Mouse (Mus musculus): ENCODE results near the gene Baz2a.
"Not testable (repeated sequence)": the region's sequence is repeated elsewhere in the genome, so short reads cannot be mapped to it uniquely, and the experiment has no call there.

The Baz2a gene

DNA sequence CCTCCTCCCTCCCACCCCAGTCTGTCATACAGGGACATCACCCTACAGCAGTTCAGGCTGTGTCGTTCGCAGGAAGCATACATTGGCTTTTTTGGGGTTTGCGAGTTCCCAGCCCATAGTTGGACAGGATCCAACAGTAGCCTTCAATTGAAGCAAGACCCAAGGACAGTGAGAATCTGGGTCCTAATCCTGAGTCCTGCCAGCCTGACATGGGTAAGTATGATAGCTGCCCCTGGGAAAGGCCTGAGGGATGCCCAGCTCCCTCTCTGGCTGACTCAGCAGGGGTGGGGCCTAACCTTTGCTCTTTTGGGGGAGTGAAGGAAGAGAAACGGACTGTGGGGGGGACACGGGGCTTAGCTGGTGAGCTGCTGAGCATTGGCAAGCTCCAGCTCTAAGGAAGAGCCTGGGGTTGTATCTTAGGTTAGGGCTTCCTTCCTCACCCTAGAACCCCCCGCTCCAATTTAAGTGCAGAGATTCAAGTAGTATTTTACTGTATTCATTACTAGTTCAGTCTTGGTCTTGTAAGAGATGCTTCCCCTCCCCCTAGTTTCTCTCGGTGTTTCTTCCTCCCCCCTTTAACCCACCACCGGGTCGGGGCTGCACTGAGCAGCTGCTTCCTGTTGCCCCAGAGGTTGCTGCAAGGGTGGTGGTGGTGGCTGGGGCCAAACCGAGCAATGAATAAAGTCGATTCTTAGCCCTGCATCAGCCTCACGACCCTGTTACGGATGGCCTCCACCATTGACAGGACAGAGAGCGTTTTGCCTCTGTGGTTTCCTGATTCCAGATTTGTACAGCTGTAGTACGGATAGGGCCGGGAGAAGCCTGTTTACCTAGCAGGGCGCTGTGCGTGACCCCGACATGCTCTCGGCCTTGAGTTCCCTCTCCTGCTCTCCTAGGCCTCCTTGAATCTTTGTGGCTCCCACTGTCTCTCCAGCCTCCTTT is at the start of gene Baz2a:
Baz2a (plus strand) TSS at position 14 of the 942 bp plus-strand sequence.
- peak; percentile 49 to 61 for DNase-seq

DNA sequence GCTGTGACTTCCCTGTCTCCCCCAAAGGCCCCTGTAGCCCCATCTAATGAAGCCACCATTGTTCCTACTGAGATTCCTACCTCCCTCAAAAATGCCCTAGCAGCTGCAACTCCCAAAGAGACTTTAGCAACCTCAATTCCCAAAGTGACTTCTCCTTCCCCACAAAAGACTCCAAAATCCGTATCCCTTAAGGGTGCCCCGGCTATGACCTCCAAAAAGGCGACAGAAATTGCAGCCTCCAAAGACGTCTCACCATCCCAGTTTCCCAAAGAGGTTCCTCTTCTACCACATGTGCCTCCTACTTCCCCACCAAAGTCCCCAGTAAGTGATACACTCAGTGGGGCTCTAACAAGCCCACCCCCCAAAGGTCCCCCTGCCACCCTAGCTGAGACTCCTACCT is 49.7 kb upstream of the Baz2a start:
- no peak for DNase-seq

DNA sequence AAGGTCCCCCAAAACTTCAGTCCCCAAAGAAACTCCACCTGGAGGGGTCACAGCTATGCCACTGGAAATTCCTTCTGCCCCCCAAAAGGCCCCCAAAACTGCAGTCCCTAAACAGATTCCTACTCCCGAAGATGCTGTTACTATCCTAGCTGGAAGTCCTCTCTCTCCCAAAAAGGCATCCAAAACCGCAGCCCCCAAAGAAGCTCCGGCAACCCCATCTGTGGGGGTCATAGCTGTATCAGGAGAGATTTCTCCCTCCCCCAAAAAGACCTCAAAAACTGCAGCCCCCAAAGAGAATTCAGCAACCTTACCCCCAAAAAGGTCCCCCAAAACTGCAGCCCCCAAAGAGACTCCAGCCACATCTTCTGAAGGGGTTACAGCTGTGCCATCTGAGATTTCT is 48.9 kb upstream of the Baz2a start:
- DNase-seq, result no peak

DNA sequence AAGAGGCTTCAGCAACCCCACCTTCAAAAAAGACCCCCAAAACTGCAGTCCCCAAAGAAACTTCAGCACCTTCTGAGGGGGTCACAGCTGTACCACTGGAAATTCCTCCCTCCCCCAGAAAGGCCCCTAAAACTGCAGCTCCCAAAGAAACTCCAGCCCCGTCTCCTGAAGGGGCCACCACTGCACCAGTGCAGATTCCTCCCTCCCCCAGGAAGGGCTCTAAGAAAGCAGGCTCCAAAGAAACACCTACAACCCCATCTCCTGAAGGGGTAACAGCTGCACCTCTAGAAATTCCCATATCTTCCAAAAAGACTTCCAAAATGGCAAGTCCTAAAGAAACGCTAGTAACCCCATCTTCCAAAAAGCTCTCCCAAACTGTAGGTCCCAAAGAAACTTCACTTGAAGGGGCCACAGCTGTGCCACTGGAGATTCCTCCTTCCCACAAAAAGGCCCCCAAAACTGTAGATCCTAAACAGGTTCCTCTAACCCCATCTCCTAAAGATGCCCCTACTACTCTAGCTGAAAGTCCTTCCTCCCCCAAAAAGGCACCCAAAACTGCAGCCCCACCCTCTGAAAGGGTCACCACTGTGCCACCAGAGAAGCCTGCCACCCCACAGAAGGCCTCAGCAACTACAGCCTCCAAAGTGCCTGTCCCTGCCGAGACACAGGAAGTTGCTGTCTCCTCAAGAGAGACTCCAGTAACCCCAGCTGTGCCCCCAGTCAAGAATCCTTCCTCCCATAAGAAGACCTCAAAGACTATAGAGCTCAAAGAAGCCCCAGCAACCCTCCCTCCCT is 48.1 kb upstream of the Baz2a start:
- DNase-seq, result no peak

DNA sequence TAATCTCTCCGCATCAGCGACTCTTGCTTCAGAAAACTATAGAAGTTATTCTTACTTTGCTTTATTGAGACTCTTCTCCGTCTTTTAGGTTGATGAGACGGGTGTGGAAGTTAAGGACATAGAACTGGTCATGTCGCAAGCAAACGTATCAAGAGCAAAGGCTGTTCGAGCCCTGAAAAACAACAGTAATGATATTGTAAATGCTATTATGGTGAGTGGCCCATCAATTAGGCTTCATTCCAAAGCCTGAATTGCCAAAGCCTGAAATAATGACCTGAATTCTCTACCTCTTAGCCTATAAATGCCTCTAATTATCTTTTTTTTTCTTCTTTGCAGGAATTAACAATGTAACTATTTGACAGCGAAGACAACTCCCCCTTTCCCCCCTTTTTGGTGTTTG is 43.2 kb upstream of the Baz2a start:
- DNase-seq, result no peak

DNA sequence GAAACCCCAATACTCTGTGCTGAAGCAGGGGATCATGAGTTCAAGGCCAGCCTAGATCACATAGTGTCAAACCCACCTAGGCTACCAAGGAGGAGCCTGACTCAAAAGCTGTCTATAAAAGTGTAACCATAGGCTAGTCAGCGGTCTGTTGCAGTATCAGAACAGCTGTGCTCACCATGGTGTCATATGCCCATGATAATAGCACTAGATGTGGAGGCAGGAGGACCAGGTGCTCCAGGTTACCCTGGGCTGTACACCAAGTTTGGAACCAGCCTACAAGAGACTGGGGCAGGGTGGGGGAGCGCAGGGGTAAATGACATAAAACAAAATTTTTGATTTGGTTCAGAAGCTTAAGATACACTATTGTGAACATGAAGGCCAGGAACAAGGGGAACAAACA is 41.6 kb upstream of the Baz2a start:
- no peak for DNase-seq

DNA sequence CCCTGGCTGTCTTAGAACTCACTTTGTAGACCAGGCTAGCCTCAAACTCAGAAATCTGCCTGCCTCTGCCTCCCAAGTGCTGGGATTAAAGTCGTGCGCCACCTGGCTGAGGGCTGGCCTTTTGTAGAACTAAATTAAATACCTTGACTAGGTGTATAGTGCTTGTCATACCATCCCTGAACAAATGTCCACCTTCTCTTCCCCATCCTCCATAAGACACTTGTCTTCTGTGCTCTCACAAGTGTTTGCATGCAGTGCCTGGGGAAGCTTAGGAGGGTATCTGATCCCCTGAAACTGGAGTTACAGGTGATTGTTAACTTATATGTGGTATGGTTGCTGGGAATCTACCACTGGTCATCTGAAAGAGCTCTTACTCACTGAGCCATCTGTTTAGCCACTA is 41.0 kb upstream of the Baz2a start:
- DNase-seq, result no peak

DNA sequence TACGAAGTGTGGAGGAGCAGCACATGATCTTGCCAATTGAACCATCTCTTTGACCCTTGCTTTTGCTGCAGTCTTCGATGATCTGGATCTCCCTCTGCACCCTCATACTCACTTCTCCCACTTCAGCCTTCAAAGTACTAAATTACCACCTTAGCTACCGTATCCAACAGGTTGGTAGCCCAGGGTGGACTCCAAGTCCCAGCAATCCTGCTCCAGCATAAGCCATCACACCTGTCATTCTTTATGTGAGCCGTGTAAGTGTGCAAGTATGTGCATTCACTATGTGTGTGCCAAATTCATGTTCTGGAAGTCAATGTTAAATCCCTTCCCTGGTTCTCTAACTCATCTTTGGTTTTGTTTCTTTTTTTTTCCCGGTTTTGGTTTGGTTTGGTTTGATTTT is 39.8 kb upstream of the Baz2a start:
- no peak for DNase-seq

DNA sequence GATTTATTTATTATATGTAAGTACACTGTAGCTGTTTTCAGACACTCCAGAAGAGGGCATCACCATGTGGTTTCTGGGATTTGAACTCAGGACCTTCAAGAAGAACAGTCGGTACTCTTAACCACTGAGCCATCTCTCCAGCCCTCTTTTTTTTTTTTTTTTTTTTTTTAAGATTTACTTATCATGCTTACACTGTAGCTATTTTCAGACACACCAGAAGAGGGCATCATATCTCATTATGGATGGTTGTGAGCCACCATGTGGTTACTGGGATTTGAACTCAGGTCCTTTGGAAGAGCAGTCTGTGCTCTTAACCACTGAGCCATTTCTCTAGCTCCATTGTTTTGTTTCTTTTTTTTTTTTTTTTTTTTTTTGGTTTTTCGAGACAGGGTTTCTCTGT is 39.2 kb upstream of the Baz2a start:
- not testable (repeated sequence) for DNase-seq

DNA sequence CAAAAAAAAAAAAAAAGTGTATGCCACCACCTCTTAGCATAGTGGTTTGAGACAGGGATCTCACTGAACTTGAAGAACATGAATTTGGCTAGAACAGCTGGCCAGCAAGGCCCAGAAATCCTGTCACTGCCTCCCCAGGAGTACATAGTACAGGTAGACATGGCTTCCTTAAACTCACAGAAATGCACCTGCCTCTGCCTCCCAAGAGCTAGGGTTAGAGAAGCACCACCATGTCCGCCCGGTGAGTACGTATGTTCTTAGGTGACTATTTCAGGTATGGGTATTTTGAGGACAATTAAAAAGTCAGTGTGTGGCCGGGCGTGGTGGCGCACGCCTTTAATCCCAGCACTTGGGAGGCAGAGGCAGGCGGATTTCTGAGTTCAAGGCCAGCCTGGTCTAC is 38.4 kb upstream of the Baz2a start:
- DNase-seq, result no peak

DNA sequence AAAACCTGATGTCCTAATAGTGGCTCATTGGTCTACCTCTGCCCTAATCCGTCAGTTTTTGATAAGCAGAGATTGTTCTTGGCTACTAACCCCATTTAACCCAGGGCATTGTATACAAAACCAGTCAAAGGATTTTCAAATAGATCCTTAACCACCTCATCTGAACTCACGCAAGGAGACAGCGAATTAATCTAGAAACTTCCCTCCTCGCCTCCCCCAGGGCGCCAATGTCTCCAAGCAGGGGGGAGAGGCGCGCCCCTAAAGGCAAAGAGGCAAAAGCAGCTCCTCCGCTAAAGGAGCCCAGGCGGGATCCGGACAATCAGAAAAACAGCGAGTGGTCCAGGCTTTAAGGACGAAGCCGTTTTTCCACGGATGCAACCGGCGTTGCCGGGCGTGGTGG is 33.2 kb upstream of the Baz2a start:
- no peak for DNase-seq

DNA sequence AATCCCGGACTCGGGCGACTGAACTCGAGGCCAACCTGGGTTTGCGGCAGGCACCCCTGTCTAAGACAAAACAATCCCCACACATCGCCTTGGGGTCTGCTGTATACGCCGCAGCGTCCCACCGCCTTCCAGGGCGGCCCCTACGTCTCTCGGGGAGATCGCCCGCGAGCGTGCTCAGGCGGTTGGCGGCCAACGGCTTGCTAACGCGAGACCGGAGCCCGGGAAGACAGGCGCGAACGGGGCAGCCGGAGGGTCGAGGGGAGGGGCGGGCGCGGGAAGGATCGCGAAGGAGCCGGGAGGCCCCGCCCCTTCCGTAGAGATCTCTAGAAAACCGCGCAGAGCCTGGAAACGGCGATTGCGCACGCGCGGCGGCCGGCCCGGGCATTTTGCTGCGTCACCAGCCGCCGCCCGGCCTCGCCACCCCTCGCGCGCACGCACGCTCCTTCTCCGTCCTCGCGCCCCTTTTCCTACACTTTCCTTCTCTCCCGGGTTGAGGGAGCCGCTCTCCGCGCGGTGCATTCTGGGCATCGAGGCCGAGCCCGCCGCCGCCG is 32.7 kb upstream of the Baz2a start, which contains the start of gene Ptges3:
Ptges3 (plus strand) TSS at position 354 of the 551 bp plus-strand sequence.
- peak; percentile 99 for DNase-seq

DNA sequence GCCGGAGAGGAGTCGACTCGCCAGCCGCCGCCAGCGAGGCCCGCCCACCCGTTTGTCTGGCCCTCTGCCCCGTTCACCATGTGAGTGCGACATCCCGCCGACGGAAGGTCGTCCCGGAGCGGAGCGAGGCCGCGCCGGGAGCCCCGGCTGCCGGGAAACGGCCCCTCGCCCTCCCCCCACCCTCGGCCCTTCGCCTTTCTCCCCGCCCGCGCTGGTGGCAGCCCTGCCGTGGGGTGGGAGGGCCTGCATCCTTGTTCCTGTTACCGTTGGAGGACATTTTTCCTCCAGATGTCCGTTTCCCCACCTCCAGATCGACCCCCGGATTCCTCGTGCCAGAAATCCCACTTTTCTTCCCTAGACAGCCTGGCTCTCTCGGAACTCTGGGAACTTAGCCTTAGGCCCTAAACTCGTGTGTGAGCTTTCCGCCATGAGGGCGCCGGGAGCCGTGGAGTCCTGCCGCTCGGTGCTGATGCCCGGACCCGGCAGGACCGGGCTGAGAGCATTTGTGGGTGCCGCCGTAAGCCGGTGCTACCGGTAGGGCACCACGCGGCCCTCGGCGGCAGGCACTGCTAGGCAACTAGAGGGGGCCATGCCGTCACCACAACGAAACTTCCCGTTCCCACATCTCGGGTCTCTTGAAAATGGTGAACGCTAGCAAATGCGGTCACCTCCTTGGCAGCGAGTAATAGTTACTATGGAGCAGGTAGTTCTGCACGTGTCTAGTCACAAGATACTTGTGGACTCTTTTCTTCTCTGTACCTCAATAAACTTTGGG is 32.0 kb upstream of the Baz2a start:
- peak; percentile 43 to 49 for DNase-seq

DNA sequence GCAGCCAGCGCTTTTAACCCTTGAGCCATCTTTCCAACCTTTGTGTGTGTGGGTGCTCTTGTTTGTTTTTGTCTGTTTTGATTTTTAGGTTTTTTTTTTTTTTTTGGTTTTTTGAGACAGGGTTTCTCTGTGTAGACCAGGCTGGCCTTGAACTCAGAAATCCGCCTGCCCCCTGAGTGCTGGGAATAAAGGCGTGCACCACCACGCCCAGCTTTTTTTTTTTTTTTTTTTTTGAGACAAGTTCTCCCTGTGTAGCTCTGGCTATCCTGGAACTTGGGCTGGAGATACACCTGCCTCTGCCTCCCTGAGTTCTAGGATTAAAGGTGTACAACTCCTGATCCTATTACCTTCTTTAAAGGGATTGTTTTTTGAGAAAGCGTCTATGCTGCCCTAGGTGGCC is 30.3 kb upstream of the Baz2a start:
- no peak for DNase-seq

DNA sequence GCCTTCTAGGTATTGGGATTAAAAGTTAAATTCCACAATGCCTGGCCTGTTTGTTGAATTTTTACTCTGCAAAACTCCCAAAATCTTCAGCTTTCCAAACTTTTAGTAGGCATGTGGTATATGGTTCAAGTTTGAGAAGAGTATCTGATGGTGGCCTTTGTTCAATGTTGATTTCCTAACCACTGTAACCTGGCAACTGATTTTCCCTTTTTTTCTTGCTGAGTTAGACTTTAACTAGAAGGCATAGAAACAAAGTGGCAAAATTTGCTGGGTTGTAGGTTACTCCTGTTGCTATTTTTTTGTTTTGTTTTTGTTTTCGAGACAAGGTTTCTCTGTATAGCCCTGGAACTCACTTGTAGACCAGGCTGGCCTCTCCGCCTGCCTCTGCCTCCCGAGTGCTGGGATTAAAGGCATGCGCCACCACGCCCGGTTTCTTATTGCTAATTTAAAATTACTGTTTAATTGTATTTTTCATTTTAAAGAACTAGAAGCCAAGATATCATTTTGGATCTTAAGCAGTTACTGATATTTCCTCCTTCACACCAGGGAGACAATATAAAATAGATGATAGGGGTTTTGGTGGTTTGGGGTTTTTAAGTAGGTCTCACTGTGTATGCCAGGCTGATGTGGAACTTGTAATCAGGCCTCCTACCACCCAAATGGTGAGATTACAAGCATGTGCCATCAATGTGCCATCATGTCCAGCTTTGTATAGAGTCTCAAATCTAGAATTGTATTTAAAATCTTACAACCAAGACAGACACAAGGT is 29.0 kb upstream of the Baz2a start:
- no peak for DNase-seq

DNA sequence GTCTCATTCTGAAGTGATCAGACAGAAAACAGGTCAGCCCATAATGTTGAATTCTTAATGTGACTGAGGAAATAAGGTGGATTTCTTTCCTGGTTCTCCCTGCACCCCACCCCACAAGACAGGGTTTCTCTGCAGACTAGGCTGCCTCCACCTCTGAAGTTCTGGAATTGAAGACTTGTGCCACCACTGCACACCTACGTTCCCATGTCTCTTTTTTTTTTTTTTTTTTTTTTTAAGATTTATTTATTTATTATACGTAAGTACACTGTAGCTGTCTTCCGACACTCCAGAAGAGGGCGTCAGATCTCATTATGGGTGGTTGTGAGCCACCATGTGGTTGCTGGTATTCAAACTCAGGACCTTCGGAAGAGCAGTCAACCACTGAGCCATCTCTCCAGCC is 25.3 kb upstream of the Baz2a start:
- DNase-seq, result no peak

DNA sequence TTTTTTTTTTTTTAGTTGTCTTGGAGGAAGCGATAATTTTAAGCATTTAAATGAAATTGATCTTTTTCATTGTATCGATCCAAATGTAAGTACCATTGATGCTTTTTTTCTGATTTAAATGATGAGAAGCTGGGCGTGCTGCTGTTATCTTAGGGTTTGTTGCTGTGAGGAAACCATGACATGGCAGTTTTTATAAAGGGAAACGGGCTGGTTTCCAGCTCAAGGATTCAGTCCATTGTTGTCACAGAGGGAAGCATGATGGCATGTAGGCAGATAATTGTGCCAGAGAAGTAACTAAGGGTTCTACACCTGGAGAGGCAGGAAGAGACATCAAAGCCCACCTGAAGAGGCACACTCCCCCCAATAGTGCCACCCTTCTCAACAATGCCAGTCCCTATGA is 22.2 kb upstream of the Baz2a start:
- DNase-seq, result no peak

DNA sequence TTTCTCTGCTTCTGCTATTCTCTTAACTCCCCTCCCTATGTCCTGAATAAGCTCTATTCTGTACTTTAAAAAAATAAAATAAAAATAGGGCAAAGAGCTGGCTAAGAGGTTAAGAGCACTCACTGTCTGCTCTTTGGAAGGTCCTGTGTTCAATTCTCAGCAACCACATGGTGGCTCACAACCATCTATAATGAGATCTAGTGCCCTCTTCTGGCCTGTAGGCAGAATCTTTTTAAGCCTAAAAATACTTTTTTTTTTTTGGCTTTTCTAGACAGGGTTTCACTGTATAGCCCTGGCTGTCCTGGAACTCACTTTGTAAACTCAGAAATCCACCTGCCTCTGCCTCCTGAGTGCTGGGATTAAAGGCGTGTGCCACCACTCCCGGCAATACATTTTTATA is 20.9 kb upstream of the Baz2a start:
- not testable (repeated sequence) for DNase-seq

DNA sequence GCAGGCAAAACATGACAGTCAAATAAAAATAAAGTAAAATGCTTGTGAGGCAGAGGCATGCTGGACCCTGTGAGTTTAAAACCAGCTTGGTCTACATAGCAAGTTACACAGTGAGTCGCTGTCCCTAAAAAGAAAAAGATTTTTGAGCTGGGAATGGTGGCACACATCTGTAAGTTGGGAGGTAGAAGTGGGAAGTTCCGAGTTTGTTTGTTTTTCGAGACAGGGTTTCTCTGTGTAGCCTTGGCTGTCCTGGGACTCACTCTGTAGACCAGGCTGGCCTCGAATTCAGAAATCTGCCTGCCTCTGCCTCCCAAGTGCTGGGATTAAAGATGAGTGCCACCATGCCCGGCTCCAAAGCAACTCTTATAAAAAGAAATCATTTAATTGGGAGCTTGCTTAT is 13.1 kb upstream of the Baz2a start:
- DNase-seq, result not testable (repeated sequence)

DNA sequence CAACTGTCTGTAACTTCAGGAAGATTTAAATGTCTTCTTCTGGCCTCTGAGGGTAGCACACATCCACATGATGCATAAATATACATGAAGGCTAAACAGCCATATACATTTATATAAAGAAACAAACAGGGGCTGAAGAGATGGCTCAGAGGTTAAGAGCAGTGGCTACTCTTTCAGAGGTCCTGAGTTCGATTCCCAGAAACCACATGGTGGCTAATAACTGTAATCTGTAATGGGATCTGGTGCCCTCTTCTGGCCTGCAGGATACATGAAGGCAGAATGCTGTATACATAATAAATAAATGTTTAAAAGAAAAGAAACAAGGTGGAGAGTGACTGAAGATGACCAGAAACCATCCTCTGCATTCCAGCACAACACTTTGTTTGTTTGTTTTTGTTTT is 10.9 kb upstream of the Baz2a start:
- no peak for DNase-seq

DNA sequence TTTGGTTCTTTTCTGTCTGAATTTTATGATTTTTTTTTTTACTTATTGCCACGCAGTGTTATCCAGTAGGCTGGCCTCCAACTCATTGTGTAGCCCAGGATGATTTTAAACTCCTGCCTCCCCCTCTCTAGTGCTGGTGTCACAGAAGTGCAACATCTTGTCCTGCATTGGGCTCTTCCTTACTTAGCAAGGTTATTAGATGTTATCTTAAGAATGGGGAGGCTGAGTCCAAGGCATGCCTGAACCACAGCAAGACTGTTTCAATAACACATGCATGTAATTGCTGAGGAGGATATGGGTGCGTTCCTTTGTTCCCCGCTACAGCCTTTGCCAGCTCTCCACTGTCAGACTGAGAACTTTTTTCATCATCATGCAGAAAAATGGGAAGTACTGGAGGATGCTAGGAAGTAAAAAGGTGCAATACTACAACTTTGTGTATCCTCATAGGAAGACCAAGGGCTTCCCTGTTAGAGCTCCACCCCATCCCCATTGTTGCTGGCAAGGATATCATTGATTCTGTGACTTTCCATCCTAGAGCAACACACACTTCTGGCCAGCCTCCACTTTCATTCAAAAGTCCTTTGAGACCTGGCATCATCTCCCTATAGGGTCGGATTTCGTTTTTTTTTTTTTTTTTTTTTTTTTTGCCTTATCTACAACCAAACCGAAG is 9.4 kb upstream of the Baz2a start:
- DNase-seq, result peak in 1 of 2 experiments; percentile 33

DNA sequence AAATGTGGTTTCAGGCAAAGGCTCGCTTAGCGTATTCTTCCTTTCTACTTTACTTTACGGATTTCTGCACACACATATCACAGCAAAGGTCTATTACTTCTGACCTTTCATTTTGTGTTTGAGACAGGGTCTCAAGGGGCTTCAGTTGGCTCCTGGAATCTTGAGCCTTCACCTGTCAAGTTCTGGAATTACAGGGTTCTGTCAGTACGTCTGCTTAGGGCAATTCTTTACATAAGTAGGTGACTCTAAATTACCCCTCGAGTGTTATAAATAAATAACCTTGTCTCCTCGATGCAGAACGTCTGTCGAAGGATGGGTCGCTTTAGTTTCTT is 8.9 kb upstream of the Baz2a start:
- DNase-seq, result no peak

All from cerebellum, postnatal 36 days (tissue).